Mouse (Mus musculus) hindbrain, embryonic 13.5 days (tissue): ENCODE data around the gene Glb1l2. TPM values are rescaled to one million over a fixed set of nuclear protein-coding genes. Genes with fewer than 3 reads are reported as not detected.

Experiments used
- ATAC-seq: fragments of 200-750 bp; cut with Nextera tagmentation; 2 replicates; pipeline ENCODE4 v1.8.0; 2017; ENCODE audit warnings: moderate TSS enrichment; ENCODE audit not compliant: low FRiP score
- H3K27ac ChIP-seq: fragments of 300-500 bp; sonication (generic); 2 replicates; pipeline ENCODE4 v1.5.1; 2015; ENCODE audit warnings: inconsistent platforms, mild to moderate bottlenecking, moderate library complexity
- H3K27me3 ChIP-seq: fragments of 300-500 bp; sonication (generic); 2 replicates; pipeline ENCODE4 v1.6.1; 2015; ENCODE audit warnings: mild to moderate bottlenecking, inconsistent platforms
- H3K36me3 ChIP-seq: fragments of 300-500 bp; sonication (generic); 2 replicates; pipeline ENCODE4 v1.6.1; 2015; ENCODE audit warnings: mild to moderate bottlenecking, inconsistent platforms
- H3K4me1 ChIP-seq: fragments of 300-500 bp; sonication (generic); replicated peaks from 2 replicates; pipeline ENCODE4 v1.6.1; 2015; ENCODE audit warnings: inconsistent platforms
- H3K4me2 ChIP-seq: fragments of 300-500 bp; sonication (generic); 2 replicates; pipeline ENCODE4 v1.6.1; 2015; ENCODE audit warnings: inconsistent platforms, mild to moderate bottlenecking, moderate library complexity
- H3K4me3 ChIP-seq: fragments of 300-500 bp; sonication (generic); 2 replicates; pipeline ENCODE4 v1.5.1; 2015; ENCODE audit warnings: mild to moderate bottlenecking, inconsistent platforms
- H3K9ac ChIP-seq: fragments of 300-500 bp; sonication (generic); 2 replicates; pipeline ENCODE4 v1.6.1; 2015; ENCODE audit warnings: mild to moderate bottlenecking, inconsistent platforms
- H3K9me3 ChIP-seq: fragments of 300-500 bp; sonication (generic); 2 replicates; pipeline ENCODE4 v1.6.1; 2016; ENCODE audit warnings: inconsistent platforms
- WGBS: fragments of 180-500 bp; shearing (Covaris S2); methylation state at CpG from one replicate; pipeline ENCODE4 v1.1.7; 2015; 5-methylcytosine and 5-hydroxymethylcytosine counted together
- polyA plus RNA-seq: library from polyadenylated mRNA; unstranded; fragments of >200 nt; fragmentation: Nextera tagmentation; extraction: Ambion mirVana; gene quantifications from 2 replicates; pipeline ENCODE4 v1.2.1, GENCODE M21; 2015

Glb1l2 gene
- polyA plus RNA-seq, 1 experiment from 2014 or later = 2.2 TPM

DNA sequence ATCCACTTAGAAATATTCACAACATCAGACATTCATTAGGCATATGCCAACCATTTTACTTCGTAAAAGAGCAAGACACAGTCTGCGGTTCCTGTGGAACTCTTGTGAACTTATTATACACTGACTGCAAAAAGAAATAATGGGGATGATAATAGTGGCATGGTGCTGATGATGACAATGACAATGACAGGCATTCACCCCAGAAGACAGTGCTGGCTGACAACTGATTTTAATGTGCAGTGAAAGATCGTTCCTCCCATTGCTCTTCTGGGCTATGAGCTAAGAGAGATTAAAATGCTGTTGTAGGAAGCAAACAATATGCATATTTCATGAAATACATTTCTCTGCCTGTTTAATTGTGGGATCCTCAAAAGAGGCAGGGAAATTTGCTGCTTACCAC, 80.6 kb downstream of the Glb1l2 start:
- no peak overlapping the region for H3K9ac ChIP-seq
- no peaks in the 10 kb centered on the region for H3K9me3 ChIP-seq
- WGBS = 74% methylated on average over 3 of the region's 3 CpGs
- H3K36me3 ChIP-seq = no peaks in the 10 kb centered on the region
- H3K4me1 ChIP-seq = no peaks in the 10 kb centered on the region
- H3K27me3 ChIP-seq = no peaks in the 10 kb centered on the region
- no peak for ATAC-seq
- no peak overlapping the region for H3K4me3 ChIP-seq
- no peak overlapping the region for H3K27ac ChIP-seq
- no peak overlapping the region for H3K4me2 ChIP-seq

DNA sequence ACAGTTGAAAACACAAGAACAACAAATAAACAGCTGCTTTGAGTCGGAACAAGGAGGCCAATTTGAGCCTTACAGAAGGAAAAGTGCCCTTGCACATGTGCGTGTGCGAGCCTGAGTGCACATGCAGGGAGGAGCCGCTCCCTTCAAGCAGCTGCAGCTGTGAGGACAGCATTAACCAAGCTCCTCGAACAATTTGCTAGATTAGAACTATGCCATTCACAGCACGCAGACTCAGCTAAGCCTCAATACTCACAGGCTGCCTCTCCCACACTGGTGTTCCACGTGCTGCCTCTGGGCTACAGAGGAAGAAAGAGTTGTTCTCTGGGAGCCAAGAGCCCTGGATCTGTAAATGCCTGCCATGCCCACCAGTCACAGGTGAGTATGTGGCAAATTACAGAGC, 84.5 kb downstream of the Glb1l2 start:
- H3K27ac ChIP-seq = no peak overlapping the region
- H3K9ac ChIP-seq = no peak overlapping the region
- no peak overlapping the region for H3K4me3 ChIP-seq
- ATAC-seq = no peak
- WGBS = 63% methylated on average over 7 of the region's 7 CpGs
- H3K4me2 ChIP-seq = no peak overlapping the region
- H3K9me3 ChIP-seq = no peaks in the 10 kb centered on the region
- no peaks in the 10 kb centered on the region for H3K36me3 ChIP-seq
- no peaks in the 10 kb centered on the region for H3K27me3 ChIP-seq
- peaks cover 14% of the 10 kb centered on the region for H3K4me1 ChIP-seq

DNA sequence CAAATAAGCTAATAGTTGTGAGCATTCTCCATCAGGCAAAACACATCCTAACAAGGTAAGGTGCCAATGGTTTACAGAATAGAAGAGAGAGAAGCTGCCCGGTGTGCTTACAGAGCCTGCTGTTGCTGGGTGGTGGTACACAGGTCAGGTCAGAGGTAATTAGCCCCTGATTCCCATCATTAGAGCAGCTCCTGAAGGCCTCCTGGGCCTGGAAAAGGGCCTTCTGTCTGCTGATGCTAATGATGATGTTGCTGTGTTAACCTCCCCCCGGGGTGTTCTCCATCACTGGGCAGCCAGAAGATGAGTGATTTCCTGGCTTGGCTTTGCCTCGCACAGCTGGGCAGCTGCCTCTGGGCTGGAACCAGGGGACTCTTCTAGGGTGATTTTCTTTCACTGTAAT, 87.9 kb downstream of the Glb1l2 start:
- Histone ChIP-seq H3K27ac (peak overlapping the region; percentile 60), H3K4me1 (peaks cover 14% of the 10 kb centered on the region), H3K36me3 (no peaks in the 10 kb centered on the region), H3K4me2 (no peak overlapping the region), H3K9me3 (no peaks in the 10 kb centered on the region), H3K9ac (no peak overlapping the region), H3K4me3 (no peak overlapping the region), H3K27me3 (no peaks in the 10 kb centered on the region)
- ATAC-seq = peak; percentile 75
- WGBS = 24% methylated on average over 3 of the region's 3 CpGs

Other genes with a start within 250 kb of the Glb1l2 start
- 31.7 and 31.9 TPM in 2 replicates for gene B3gat1, start 72.7 kb downstream of the Glb1l2 start, polyA plus RNA-seq
- gene Glb1l3, start 54.4 kb upstream of the Glb1l2 start, polyA plus RNA-seq = not detected in 2 replicates
- gene Gm1110, start 116.6 kb upstream of the Glb1l2 start, polyA plus RNA-seq = 0.41 and 0.43 TPM in 2 replicates
- 33.0 and 36.7 TPM in 2 replicates for gene Acad8, start 193.1 kb upstream of the Glb1l2 start, polyA plus RNA-seq
- gene Thyn1, start 193.2 kb upstream of the Glb1l2 start, polyA plus RNA-seq = 134 and 142 TPM in 2 replicates
- gene Vps26b, start 223.6 kb upstream of the Glb1l2 start, polyA plus RNA-seq = 69.6 and 70.8 TPM in 2 replicates
- 14.3 and 16.2 TPM in 2 replicates for gene Ncapd3, start 223.7 kb upstream of the Glb1l2 start, polyA plus RNA-seq